Mouse (Mus musculus): ENCODE measurements around the gene Smg7.

DNA sequence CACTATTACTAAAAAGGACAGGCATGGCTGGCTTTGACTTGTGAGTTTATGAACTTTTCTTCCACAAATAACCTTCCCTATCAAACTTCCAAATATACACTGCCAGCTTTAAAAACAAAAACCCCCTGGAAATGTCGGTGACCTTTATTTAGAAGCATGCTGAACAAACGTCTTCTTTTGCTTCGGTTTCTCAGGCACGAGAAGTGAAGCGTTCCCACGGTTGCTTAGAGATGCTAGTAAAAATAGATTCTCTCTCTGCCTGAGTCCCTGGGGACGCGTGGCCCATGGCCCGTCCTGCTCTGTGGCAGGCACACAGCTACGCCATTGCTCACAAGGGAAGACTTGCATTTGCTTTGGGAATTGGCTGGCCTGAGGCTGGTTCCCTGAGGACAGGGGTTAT lies 84.7 kb downstream of the Smg7 start:
- TF ChIP-seq POLR2A (IDR thresholded peaks at IDR 0.05; ENCODE audit: extremely low read depth, insufficient read depth, low read length): no peak
- TF ChIP-seq CTCF (IDR thresholded peaks at IDR 0.05; ENCODE audit: extremely low read depth, insufficient read depth, low read length): no peak

All from cortical plate, adult 2 months (tissue).